Mouse (Mus musculus) hindbrain, embryonic 11.5 days (tissue): Measurements from ENCODE around the gene Emilin3. TPM values are rescaled to one million over a fixed set of nuclear protein-coding genes. Genes with fewer than 3 reads are reported as not detected.

ENCODE experiments used
- ATAC-seq: fragments of 200-750 bp; cut with Nextera tagmentation; 2 replicates; pipeline ENCODE4 v1.8.0; 2017; ENCODE audit warnings: mild to moderate bottlenecking, moderate TSS enrichment, moderate library complexity; ENCODE audit not compliant: low FRiP score
- DNase-seq: peaks from one replicate; pipeline ENCODE4 v3.0.0-alpha.2; 2015; ENCODE audit warnings: low spot score
- H3K27ac ChIP-seq: fragments of 300-500 bp; sonication (generic); 2 replicates; pipeline ENCODE4 v1.5.1; 2014; ENCODE audit warnings: mild to moderate bottlenecking, low read depth, low read length
- H3K27me3 ChIP-seq: fragments of 300-500 bp; sonication (generic); 2 replicates; pipeline ENCODE4 v1.6.1; 2014; ENCODE audit warnings: mild to moderate bottlenecking, low read length, moderate library complexity, mixed read lengths; ENCODE audit not compliant: control insufficient read depth, insufficient read depth
- H3K36me3 ChIP-seq: fragments of 300-500 bp; sonication (generic); 2 replicates; pipeline ENCODE4 v1.6.1; 2014; ENCODE audit warnings: mild to moderate bottlenecking, low read length, moderate library complexity, mixed read lengths; ENCODE audit not compliant: control insufficient read depth, insufficient read depth
- H3K4me1 ChIP-seq: fragments of 300-500 bp; sonication (generic); replicated peaks from 2 replicates; pipeline ENCODE4 v1.6.1; 2014; ENCODE audit warnings: low read length, mixed read lengths; ENCODE audit not compliant: control insufficient read depth, insufficient read depth
- H3K4me2 ChIP-seq: fragments of 300-500 bp; sonication (generic); replicated peaks from 2 replicates; pipeline ENCODE4 v1.6.1; 2014; ENCODE audit warnings: mild to moderate bottlenecking, low read depth, low read length
- H3K4me3 ChIP-seq: fragments of 300-500 bp; sonication (generic); 2 replicates; pipeline ENCODE4 v1.5.1; 2014; ENCODE audit warnings: low read depth, low read length
- H3K9ac ChIP-seq: fragments of 300-500 bp; sonication (generic); 2 replicates; pipeline ENCODE4 v1.6.1; 2014; ENCODE audit warnings: low read depth, low read length
- H3K9me3 ChIP-seq: fragments of 300-500 bp; sonication (generic); 2 replicates; pipeline ENCODE4 v1.6.1; 2016; ENCODE audit warnings: low read length; ENCODE audit not compliant: control insufficient read depth
- WGBS: fragments of 180-500 bp; shearing (Covaris S2); extraction: QIAGEN DNeasy Blood & Tissue Kit; methylation state at CpG from one replicate; pipeline ENCODE4 v1.1.7; 2014; 5-methylcytosine and 5-hydroxymethylcytosine counted together
- polyA plus RNA-seq: library from polyadenylated mRNA; unstranded; fragments of >200 nt; fragmentation: Nextera tagmentation; extraction: Ambion mirVana; gene quantifications from 2 replicates; pipeline ENCODE4 v1.2.1, GENCODE M21; 2014

The Emilin3 gene
- polyA plus RNA-seq, 1 experiment from 2014 or later, result 0.66 TPM

GRCm38 (mm10) chr2:160951595-160951994 is 39.5 kb upstream of the Emilin3 start:
- Histone ChIP-seq H3K36me3 (no peaks in the 10 kb centered on the region), H3K9ac (no peak overlapping the region), H3K9me3 (no peaks in the 10 kb centered on the region), H3K27me3 (no peaks in the 10 kb centered on the region), H3K4me2 (no peak overlapping the region), H3K27ac (no peak overlapping the region), H3K4me1 (no peaks in the 10 kb centered on the region), H3K4me3 (no peak overlapping the region)
- DNase-seq (no peak), ATAC-seq (no peak)
- 84% methylated on average over 4 of the region's 4 CpGs for WGBS

GRCm38 (mm10) chr2:160942443-160942842 is 30.3 kb upstream of the Emilin3 start:
- no peaks in the 10 kb centered on the region for H3K9me3 ChIP-seq
- H3K27me3 ChIP-seq, result no peaks in the 10 kb centered on the region
- H3K4me1 ChIP-seq, result no peaks in the 10 kb centered on the region
- H3K27ac ChIP-seq, result no peak overlapping the region
- ATAC-seq (no peak), DNase-seq (no peak)
- no peak overlapping the region for H3K4me2 ChIP-seq
- WGBS, result 70% methylated on average over 3 of the region's 3 CpGs
- H3K9ac ChIP-seq, result no peak overlapping the region
- no peak overlapping the region for H3K4me3 ChIP-seq
- H3K36me3 ChIP-seq, result no peaks in the 10 kb centered on the region

GRCm38 (mm10) chr2:160940930-160941709 is 29.0 kb upstream of the Emilin3 start:
- Histone ChIP-seq H3K36me3 (no peaks in the 10 kb centered on the region), H3K9me3 (no peaks in the 10 kb centered on the region), H3K4me1 (no peaks in the 10 kb centered on the region), H3K4me2 (no peak overlapping the region), H3K27ac (no peak overlapping the region), H3K4me3 (no peak overlapping the region), H3K27me3 (no peaks in the 10 kb centered on the region), H3K9ac (no peak overlapping the region)
- WGBS, result 76% methylated on average over 17 of the region's 17 CpGs
- ATAC-seq, result no peak
- DNase-seq, result no peak

GRCm38 (mm10) chr2:160934451-160934850 is 22.3 kb upstream of the Emilin3 start:
- H3K4me3 ChIP-seq, result no peak overlapping the region
- WGBS, result 86% methylated on average over 4 of the region's 4 CpGs
- no peaks in the 10 kb centered on the region for H3K9me3 ChIP-seq
- DNase-seq (no peak), ATAC-seq (no peak)
- H3K4me2 ChIP-seq, result no peak overlapping the region
- H3K4me1 ChIP-seq, result no peaks in the 10 kb centered on the region
- no peaks in the 10 kb centered on the region for H3K27me3 ChIP-seq
- H3K27ac ChIP-seq, result no peak overlapping the region
- H3K9ac ChIP-seq, result no peak overlapping the region
- no peaks in the 10 kb centered on the region for H3K36me3 ChIP-seq

- Histone ChIP-seq H3K27ac (no peak overlapping the region), H3K4me2 (no peak overlapping the region), H3K27me3 (no peaks in the 10 kb centered on the region), H3K9ac (no peak overlapping the region), H3K4me3 (no peak overlapping the region), H3K9me3 (no peaks in the 10 kb centered on the region), H3K36me3 (no peaks in the 10 kb centered on the region), H3K4me1 (no peaks in the 10 kb centered on the region)
- DNase-seq, result no peak
- ATAC-seq, result no peak
- WGBS, result 71% methylated on average over 5 of the region's 5 CpGs
Observed at GRCm38 (mm10) chr2:160933890-160934289, 21.8 kb upstream of the Emilin3 start.

- ATAC-seq, result no peak
- Histone ChIP-seq H3K9ac (no peak overlapping the region), H3K27ac (no peak overlapping the region), H3K36me3 (no peaks in the 10 kb centered on the region), H3K4me1 (no peaks in the 10 kb centered on the region), H3K27me3 (no peaks in the 10 kb centered on the region), H3K9me3 (no peaks in the 10 kb centered on the region), H3K4me2 (no peak overlapping the region), H3K4me3 (no peak overlapping the region)
- WGBS, result 83% methylated on average over 3 of the region's 3 CpGs
- no peak for DNase-seq
Observed at GRCm38 (mm10) chr2:160932981-160933380, 20.9 kb upstream of the Emilin3 start.

GRCm38 (mm10) chr2:160932325-160932724 is 20.2 kb upstream of the Emilin3 start:
- Histone ChIP-seq H3K9ac (no peak overlapping the region), H3K4me2 (no peak overlapping the region), H3K4me3 (no peak overlapping the region), H3K4me1 (no peaks in the 10 kb centered on the region), H3K9me3 (no peaks in the 10 kb centered on the region), H3K27ac (no peak overlapping the region), H3K27me3 (no peaks in the 10 kb centered on the region), H3K36me3 (no peaks in the 10 kb centered on the region)
- no peak for DNase-seq
- ATAC-seq, result no peak
- WGBS, result 65% methylated on average over 8 of the region's 8 CpGs

- WGBS, result 96% methylated on average over 5 of the region's 5 CpGs
- ATAC-seq, result no peak
- Histone ChIP-seq H3K4me1 (no peaks in the 10 kb centered on the region), H3K9ac (no peak overlapping the region), H3K36me3 (no peaks in the 10 kb centered on the region), H3K4me2 (no peak overlapping the region), H3K27me3 (no peaks in the 10 kb centered on the region), H3K4me3 (no peak overlapping the region), H3K9me3 (no peaks in the 10 kb centered on the region), H3K27ac (no peak overlapping the region)
- no peak for DNase-seq
Observed at GRCm38 (mm10) chr2:160931378-160931777, 19.2 kb upstream of the Emilin3 start.

GRCm38 (mm10) chr2:160925203-160925602 is 13.1 kb upstream of the Emilin3 start:
- Histone ChIP-seq H3K4me3 (no peak overlapping the region), H3K27me3 (no peaks in the 10 kb centered on the region), H3K9me3 (no peaks in the 10 kb centered on the region), H3K4me2 (no peak overlapping the region), H3K4me1 (no peaks in the 10 kb centered on the region), H3K27ac (no peak overlapping the region), H3K9ac (no peak overlapping the region), H3K36me3 (no peaks in the 10 kb centered on the region)
- DNase-seq (no peak), ATAC-seq (no peak)
- 80% methylated on average over 9 of the region's 9 CpGs for WGBS
